Mouse (Mus musculus): ENCODE results near the gene Gpr55. TPM values are rescaled to one million over a fixed set of nuclear protein-coding genes. Genes with fewer than 3 reads are reported as not detected.
A peak's percentile ranks its signal among the peaks of the same experiment; 100 is the strongest.

The Gpr55 gene
- total RNA-seq, 1 experiment from 2014 or later: 0.81 TPM

DNA sequence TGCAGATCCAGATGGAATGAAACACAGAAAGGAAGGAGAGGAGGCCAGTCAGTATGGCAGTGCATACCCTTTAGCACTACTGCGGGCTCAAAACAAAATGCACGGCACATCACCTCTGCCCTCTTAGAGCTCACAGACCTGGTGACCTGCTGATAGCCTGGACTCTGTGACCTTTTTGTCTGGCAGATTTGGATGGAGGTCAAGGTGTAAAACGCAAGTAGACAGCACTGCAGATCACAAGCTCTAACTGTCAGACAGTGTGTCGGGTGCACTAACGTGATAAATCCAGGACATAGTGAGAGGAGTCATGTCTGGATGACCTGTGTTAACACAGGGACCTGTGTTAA lies 38.0 kb downstream of the Gpr55 start:
- 0 out of 2 replicates have a peak, but pooled peaks have one; percentile 4 for ATAC-seq (ENCODE audit: extremely low read depth, insufficient number of reproducible peaks, low FRiP score, poor library complexity, severe bottlenecking)

GRCm38 (mm10) chr1:85922127-85922864 lies 38.5 kb downstream of the Gpr55 start:
- no peak for ATAC-seq (ENCODE audit: extremely low read depth, insufficient number of reproducible peaks, low FRiP score, poor library complexity, severe bottlenecking)

DNA sequence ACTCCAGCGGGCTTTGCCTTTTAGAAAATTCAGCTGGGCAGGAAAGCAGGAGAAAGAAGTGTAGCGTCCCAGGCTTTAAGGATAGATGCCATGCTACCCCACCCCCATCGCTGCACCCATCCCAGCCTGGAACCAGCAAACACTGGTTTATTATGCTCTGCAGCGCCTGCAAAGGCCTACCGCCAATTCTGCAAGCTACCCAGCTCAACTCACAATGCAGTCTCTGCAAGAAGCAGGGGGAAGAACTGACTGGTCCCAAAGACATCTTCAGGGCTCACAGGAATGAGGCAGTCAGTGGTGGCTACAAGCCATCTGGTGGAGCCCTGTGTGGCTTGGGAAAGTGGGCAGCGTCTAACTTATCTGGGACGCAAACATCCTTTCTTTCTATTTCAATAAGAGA lies 39.1 kb downstream of the Gpr55 start:
- ATAC-seq (ENCODE audit: extremely low read depth, insufficient number of reproducible peaks, low FRiP score, poor library complexity, severe bottlenecking): no peak

- no peak for ATAC-seq (ENCODE audit: extremely low read depth, insufficient number of reproducible peaks, low FRiP score, poor library complexity, severe bottlenecking)
Measured at GRCm38 (mm10) chr1:85919621-85920020, 41.2 kb downstream of the Gpr55 start.

DNA sequence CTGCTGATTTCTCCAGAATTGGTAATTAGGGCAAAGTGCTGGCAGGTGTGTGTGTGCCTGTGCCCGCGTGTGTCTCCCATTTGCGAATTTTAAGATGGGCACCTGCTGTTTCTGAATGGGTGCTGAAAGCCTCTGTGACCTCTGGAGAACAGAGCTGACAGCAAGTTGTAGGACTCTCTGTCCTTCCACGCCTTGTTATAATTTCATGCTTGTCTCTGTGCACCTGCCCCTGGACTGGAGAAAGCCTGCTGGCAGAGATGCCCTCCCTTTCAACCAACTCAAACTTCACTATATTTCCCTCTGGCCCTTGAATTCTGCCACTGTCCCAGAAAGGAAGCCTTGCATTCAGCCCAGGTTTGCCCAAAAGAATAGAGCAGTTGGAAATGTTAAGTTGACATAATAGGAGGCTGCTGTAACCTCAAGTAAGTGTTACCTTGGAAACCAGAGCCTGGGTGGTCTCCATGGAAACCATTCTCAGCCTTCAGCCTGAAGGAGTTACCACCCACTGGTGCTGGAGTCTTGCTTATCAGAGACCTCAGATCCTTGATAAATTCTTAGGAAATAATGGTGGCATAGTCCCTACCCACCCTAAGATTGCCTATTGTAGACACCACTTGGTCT lies 43.9 kb downstream of the Gpr55 start:
- no peak for ATAC-seq (ENCODE audit: extremely low read depth, insufficient number of reproducible peaks, low FRiP score, poor library complexity, severe bottlenecking)

DNA sequence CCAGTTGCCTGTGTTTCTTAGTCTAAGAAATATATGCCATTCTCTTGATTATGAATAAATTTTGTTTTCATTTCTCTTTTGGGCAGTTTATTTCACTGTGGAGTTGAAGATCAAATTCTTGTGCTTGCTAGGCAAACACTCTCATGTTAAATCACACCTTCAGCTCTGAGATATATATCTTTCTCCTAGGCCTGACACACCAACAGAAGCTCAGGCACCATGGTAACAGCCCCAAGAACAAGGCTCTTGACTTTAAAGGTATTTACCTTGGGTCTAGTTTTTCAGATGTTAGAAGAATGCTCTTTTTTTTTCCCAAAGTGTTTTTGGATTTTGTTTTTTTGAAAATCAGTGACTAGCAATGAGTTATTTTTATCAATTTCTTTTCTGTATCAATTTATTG lies 44.9 kb downstream of the Gpr55 start:
- ATAC-seq (ENCODE audit: extremely low read depth, insufficient number of reproducible peaks, low FRiP score, poor library complexity, severe bottlenecking): no peak

DNA sequence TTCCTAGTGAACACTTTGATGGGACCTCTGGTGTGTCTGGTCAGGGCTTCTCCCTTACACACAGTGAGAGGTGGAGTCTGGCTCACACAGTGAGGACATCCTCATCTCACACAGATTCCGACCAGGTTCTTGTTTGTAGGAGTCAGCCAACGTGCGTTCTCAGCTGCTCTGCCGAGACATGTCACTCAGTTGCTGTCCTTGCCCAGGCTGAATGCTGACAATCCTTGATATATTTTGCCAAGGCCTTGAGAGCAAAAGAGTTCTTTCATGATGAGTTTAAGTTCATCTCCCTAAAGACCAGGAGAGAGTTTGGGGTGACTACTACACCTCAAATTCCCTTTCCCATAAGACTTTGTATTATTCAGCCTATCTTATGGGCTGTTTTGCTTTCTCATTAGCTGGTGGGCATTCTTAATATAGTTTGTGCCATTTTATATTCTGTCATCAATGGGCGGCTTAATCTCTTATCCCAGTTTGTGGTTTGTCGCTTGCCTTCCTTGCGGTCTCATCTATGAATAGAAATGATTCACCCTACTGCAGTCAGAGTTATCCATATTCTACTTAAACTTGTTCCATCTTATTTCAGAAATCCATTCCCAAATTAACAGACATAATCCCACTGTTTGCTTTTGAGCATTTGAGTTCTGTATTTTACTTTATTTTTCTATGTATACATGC lies 47.6 kb downstream of the Gpr55 start:
- ATAC-seq (ENCODE audit: extremely low read depth, insufficient number of reproducible peaks, low FRiP score, poor library complexity, severe bottlenecking): no peak

DNA sequence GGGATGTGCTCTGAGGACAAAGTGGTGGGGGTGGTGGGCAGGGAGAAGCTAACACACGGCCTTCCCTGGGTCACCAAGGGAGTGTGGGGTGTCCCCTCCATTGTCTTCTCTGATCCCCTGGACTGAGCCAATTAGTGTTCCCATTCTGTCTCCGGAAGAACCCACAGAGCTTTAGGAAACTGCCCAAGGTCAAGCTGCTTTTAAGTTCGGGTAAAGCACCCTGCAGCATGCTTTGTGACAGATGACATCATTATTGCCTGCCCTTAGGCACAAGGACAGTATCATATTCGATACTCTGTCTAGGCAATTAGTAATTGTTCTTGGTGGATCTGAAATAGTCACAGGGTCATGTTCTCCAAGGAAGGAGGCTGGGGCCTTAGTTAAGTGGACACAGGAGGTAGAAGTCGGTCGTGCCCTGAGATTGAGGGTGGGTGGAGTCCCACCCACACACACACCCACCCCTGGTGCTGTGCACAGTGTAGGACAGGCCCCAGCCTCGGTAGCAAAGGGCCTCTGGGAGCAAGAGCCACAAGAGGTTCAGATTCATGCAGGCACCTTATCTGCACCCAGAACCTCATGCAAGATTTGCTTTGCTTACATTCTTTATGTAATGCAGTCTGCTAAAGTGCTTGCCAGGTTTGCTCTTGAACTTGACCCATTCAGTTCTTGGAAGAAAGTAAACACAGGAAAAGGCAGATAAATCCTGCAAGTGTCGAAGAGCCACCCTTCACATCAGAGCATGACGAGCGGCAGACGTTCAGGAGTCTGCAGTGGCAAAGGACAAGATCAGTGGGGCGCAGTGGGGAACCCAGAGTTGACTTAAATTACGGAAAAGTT lies 51.8 kb downstream of the Gpr55 start:
- no peak for ATAC-seq (ENCODE audit: extremely low read depth, insufficient number of reproducible peaks, low FRiP score, poor library complexity, severe bottlenecking)

- ATAC-seq (ENCODE audit: extremely low read depth, insufficient number of reproducible peaks, low FRiP score, poor library complexity, severe bottlenecking): no peak
Measured at GRCm38 (mm10) chr1:85906892-85907291, 53.9 kb downstream of the Gpr55 start.

DNA sequence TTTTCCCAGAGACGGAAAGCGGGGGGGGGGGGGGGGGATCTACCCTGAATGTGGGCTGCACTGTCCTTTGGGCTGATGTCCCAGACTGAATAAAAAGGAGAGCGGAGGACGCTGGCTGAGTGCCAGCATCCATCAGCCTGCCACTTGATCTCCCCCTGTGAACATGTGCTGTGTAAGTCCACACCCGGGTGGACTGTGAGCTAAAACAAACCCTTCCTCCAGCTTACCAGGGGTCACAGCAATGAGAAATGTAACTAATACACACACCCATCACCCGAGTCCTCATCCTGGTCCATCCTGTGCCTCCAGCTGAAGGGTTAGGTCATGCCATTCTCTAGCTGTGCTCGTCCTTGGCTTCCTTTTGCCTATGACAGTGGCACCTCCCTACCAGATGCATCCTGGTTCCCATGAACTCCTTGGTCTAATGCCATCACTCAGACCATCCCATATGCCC lies 58.7 kb downstream of the Gpr55 start:
- ATAC-seq (ENCODE audit: extremely low read depth, insufficient number of reproducible peaks, low FRiP score, poor library complexity, severe bottlenecking): no peak

GRCm38 (mm10) chr1:85901516-85902107 lies 59.2 kb downstream of the Gpr55 start:
- no peak for ATAC-seq (ENCODE audit: extremely low read depth, insufficient number of reproducible peaks, low FRiP score, poor library complexity, severe bottlenecking)

- no peak for ATAC-seq (ENCODE audit: extremely low read depth, insufficient number of reproducible peaks, low FRiP score, poor library complexity, severe bottlenecking)
Measured at GRCm38 (mm10) chr1:85900521-85901333, 60.1 kb downstream of the Gpr55 start.

- no peak for ATAC-seq (ENCODE audit: extremely low read depth, insufficient number of reproducible peaks, low FRiP score, poor library complexity, severe bottlenecking)
Measured at GRCm38 (mm10) chr1:85899388-85899761, 61.4 kb downstream of the Gpr55 start.

DNA sequence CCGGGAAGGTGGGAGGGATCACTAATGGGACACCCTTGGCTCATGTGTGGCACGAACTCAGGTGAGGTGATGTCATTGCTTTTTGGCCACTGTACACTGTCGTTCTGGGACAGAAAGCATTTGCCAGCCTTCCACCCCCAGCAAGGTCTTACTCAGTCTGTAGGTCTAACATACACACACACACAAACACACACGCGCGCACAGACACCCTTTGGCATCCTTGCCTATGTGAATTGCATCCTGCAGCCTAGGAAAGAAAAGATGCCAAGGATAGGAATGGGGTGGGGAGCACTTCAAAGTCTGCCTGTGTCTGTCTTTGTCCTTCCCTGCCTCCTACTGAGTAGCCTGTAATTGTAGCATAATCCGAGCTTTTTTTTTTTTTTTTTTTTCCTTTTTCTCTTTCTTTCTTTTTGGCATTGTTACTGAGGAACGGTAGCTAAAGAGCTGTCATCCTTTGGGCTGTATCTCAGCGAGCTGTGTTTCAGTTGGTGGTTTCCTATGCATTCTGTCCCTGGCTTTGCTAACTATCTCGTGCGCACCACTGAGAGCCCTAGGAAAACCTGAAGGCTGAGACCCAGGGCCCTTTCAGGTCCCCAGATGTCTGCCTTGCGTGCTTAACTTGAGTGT lies 61.9 kb downstream of the Gpr55 start:
- ATAC-seq (ENCODE audit: extremely low read depth, insufficient number of reproducible peaks, low FRiP score, poor library complexity, severe bottlenecking): no peak

- no peak for ATAC-seq (ENCODE audit: extremely low read depth, insufficient number of reproducible peaks, low FRiP score, poor library complexity, severe bottlenecking)
Measured at GRCm38 (mm10) chr1:85897901-85898760, 62.7 kb downstream of the Gpr55 start.

DNA sequence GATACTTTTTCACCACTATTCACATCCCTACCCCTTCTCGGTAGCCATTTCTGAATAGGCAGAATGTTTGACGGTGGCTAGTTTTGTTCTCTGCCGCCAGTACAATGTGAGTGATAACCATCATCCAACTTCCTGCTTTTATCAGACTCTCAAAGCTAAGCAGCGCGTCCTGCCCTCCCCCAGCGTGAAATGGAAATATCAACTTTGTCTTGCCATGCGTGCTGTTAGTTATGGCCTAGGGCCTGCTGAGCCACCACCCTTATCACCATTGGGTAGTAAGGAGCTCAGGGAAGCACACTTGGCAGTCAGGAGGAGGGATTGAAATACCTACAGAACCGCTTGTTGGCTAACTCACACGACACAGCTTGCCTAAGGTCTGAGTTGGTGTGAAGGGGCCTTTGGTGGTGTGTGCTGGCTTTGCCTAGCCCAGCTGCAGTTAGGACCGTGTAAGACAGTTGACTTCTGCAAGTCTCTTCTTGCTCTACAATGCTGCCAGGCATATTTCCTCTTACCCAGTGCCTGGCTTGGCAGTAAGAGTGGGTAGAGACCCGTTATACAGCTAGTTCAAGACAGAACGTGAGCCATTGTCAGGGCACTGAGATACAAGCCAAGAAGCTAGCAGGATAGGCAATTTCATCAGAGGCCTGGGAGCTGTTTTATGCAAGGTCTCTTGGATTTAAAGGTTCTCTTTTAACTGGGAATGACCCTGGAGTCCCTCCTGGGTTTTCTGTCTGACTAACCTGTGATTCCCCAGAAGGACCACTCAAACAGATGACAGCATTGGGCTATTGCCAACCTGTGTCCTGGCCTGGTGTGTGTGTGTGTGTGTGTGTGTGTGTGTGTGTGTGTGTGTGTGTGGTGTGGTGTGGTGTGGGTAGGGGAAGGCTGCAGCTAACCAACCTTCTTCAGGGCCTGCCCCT lies 63.8 kb downstream of the Gpr55 start:
- ATAC-seq (ENCODE audit: extremely low read depth, insufficient number of reproducible peaks, low FRiP score, poor library complexity, severe bottlenecking): no peak
